17 mouse cellular contexts compared by ENCODE assay signal in genomic region chr11:93512843-93513242, GRCm38 (mm10).
"Had no signal": no experiment of that assay in that cellular context is flagged by ENCODE, and none has a peak within 500 bp of the region (broad histone marks: within the 10 kb centered on the region; RNA-seq: fewer than 3 reads in every experiment).

No protein-coding gene starts in this region.

- H3K9ac ChIP-seq: neural tube, embryonic 12.5 days; neural tube, embryonic 13.5 days; neural tube, embryonic 15.5 days; stomach, embryonic 15.5 days had no signal

- H3K27me3 ChIP-seq: neural tube, embryonic 12.5 days; neural tube, embryonic 13.5 days; neural tube, embryonic 15.5 days; stomach, embryonic 15.5 days had no signal

- H3K36me3 ChIP-seq: neural tube, embryonic 12.5 days; neural tube, embryonic 13.5 days; neural tube, embryonic 15.5 days; stomach, embryonic 15.5 days had no signal

- H3K4me1 ChIP-seq: neural tube, embryonic 12.5 days; neural tube, embryonic 13.5 days; neural tube, embryonic 15.5 days; stomach, embryonic 15.5 days had no signal

- H3K4me2 ChIP-seq: neural tube, embryonic 12.5 days; neural tube, embryonic 13.5 days; neural tube, embryonic 15.5 days; stomach, embryonic 15.5 days had no signal

- DNase-seq: retina, postnatal 1 day; right cerebral cortex, adult 18-20 months; right cerebral cortex, postnatal 14 days; right cerebral cortex, postnatal 25 days; right cerebral cortex, postnatal 4 days; spleen, adult 18-20 months; thymus, adult 18-20 months; thymus, adult 2 months; thymus, postnatal 14 days; thymus, postnatal 25 days; thymus, postnatal 36 days; thymus, postnatal 4 days had no signal

- H3K27ac ChIP-seq: neural tube, embryonic 12.5 days; neural tube, embryonic 13.5 days; neural tube, embryonic 15.5 days; stomach, embryonic 15.5 days; stomach, postnatal 0 days had no signal

- H3K4me3 ChIP-seq: neural tube, embryonic 12.5 days; neural tube, embryonic 13.5 days; neural tube, embryonic 15.5 days; stomach, embryonic 15.5 days had no signal

- H3K9me3 ChIP-seq: neural tube, embryonic 12.5 days; neural tube, embryonic 13.5 days; neural tube, embryonic 15.5 days; stomach, embryonic 15.5 days had no signal
